Mouse (Mus musculus): Measurements from ENCODE around the gene Dpp6.

Gene Dpp6

DNA sequence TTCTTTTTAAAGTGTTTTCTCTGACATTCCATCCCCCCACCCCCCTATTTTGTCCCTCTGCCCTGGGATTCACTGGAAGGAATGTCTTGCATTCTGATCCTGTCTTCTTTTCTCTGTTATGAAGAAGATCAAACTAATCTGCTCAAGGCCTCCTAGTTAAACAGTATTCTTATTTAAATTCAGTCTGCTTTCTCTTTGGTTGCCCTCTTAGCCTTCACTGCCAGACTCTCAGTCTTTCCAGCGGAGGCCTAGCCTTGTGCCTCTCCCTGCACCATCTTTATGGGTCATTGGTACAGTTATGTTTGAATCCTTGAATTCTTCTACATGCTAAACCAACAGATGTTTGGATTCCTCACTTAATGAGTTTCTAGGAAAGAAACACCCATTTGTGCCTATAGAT lies 211.6 kb downstream of the Dpp6 start:
- no peak for TF ChIP-seq GATA4 (IDR thresholded peaks at IDR 0.05; ENCODE audit: insufficient replicate concordance, low read length)

GRCm38 (mm10) chr5:27029784-27030183 lies 212.8 kb downstream of the Dpp6 start:
- no peak for TF ChIP-seq GATA4 (IDR thresholded peaks at IDR 0.05; ENCODE audit: insufficient replicate concordance, low read length)

DNA sequence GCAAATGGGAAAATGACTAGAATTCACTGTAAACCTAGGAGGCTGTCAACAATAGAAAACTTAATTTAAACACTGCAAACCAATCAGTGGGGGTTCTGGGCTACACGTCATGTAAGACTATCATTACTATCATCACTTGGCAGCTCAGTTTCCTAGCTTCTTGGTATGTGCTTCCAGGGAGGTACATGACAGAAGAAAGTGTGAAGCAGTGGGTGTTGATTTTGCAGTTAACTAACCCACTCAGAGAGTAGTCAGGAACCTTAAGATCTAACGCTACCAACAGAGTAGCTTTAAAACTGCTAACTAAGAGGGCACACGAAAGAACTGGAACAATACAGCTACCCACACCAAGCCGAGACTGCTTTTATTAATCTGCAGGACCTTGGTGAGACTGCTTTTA lies 217.9 kb downstream of the Dpp6 start:
- TF ChIP-seq GATA4 (IDR thresholded peaks at IDR 0.05; ENCODE audit: insufficient replicate concordance, low read length), result no peak

DNA sequence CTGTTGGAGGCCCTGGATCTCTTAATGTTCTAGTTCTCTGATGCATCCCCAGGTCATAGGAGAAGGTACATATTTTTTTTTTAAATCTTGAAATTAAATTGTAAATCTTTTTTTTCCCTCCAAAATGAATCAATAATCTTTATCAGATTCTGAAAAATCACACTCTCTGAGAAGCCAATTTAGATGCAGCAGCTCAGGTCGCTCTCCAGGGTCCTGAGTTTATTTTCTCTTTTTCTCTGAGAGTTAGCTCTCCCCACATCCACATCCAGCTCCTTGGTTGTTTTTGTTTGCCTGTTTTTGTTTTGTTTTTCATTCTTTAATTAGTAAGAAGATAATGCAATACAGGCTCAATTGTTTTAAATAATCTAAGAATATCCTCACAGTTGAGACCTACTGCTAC lies 218.3 kb downstream of the Dpp6 start:
- TF ChIP-seq GATA4 (IDR thresholded peaks at IDR 0.05; ENCODE audit: insufficient replicate concordance, low read length), result no peak

DNA sequence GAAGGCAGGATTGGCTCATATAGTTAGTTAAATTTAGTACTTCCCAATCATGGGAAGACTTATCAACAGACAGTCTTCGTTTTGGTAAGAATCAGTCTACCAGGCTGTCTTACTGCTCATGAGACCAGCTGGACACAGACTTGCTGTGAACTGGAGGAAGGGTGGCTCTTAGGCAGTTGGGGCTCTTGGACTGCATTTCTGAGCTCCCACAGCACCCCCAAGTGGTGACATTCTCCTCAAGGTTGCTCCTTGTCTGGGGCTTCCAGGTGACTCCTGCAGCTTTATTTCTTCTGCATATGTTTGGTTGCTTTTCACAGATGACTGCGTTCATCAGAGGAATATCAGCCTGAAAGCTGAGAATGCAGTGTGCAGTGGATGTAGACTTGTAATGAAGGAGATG lies 218.9 kb downstream of the Dpp6 start:
- TF ChIP-seq GATA4 (IDR thresholded peaks at IDR 0.05; ENCODE audit: insufficient replicate concordance, low read length), result no peak

- TF ChIP-seq GATA4 (IDR thresholded peaks at IDR 0.05; ENCODE audit: insufficient replicate concordance, low read length), result no peak
Measured at GRCm38 (mm10) chr5:27037796-27038195, 220.8 kb downstream of the Dpp6 start.

GRCm38 (mm10) chr5:27048167-27048566 lies 231.2 kb downstream of the Dpp6 start:
- no peak for TF ChIP-seq GATA4 (IDR thresholded peaks at IDR 0.05; ENCODE audit: insufficient replicate concordance, low read length)

GRCm38 (mm10) chr5:27048926-27049325 lies 231.9 kb downstream of the Dpp6 start:
- no peak for TF ChIP-seq GATA4 (IDR thresholded peaks at IDR 0.05; ENCODE audit: insufficient replicate concordance, low read length)

DNA sequence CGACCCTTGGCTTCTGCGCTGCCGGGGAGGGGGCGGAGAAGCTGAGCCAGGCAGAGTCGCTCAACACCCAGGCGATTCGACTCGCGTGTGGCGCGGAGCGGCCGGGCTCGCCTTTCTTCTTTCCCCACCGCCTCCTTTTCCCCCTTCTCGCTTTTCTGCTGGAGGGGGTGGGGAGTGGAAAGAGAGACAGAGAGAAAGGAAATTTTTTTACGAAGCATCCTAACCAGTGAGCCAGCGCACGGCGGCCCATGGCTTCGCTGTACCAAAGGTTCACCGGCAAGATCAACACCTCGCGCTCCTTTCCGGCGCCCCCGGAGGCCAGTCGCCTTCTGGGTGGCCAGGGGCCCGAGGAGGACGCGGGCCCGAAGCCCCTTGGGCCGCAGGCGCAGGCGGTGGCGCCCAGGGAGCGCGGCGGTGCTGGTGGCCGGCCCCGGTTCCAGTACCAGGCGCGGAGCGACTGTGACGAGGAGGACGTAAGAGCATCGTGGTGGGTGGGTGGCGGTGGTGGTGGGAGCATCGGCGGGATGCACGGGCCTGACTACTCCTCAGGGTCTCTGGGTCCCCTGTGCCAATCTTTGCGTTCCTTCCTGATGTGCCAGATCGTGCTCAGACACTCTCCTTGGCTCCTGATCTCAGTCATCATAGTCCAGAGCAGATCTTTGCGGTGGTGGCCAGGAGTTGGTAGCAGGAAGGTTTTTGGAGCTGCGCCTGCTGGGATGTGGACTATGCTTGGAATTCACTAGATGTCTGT lies 232.5 kb downstream of the Dpp6 start:
- TF ChIP-seq GATA4 (IDR thresholded peaks at IDR 0.05; ENCODE audit: insufficient replicate concordance, low read length), result no peak

DNA sequence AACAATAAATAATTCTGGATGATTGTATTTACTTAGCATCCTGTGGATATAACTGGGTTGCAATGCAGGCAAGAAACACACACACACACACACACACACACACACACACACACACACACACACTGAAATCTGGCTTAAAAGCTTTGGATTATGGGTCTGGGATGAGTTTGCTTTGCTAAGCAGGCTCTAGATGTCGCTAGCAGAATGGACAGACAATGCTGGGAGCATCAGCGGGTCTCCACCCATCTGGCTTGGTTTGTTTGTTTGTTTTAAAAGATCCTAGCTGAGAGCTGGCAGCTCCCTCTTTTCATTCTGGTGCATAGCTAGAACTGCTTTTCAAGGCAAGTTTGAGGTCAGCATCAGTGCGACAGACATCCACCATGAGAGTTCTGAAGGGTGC lies 234.2 kb downstream of the Dpp6 start:
- no peak for TF ChIP-seq GATA4 (IDR thresholded peaks at IDR 0.05; ENCODE audit: insufficient replicate concordance, low read length)

DNA sequence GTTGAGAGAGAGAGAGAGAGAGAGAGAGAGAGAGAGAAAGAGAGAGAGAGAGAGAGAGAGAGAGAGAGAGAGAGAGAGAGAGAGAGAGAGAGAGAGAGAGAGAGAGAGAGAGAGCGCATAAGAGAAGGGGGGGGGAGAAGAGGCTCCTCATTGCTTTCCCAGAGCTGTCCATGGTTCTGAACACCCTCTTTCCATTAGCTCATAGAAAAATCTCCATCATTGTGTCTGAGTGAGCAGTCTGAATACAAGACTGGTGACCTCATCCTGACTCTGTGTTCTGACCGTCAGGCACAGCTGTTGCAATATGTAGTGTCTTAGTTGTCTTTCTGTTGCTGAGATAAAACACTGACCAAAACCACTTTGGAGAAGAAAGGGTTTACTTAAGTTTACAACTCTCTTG lies 235.4 kb downstream of the Dpp6 start:
- no peak for TF ChIP-seq GATA4 (IDR thresholded peaks at IDR 0.05; ENCODE audit: insufficient replicate concordance, low read length)

GRCm38 (mm10) chr5:27056436-27056835 lies 239.4 kb downstream of the Dpp6 start:
- TF ChIP-seq GATA4 (IDR thresholded peaks at IDR 0.05; ENCODE audit: insufficient replicate concordance, low read length), result no peak

- no peak for TF ChIP-seq GATA4 (IDR thresholded peaks at IDR 0.05; ENCODE audit: insufficient replicate concordance, low read length)
Measured at GRCm38 (mm10) chr5:27060114-27060513, 243.1 kb downstream of the Dpp6 start.

DNA sequence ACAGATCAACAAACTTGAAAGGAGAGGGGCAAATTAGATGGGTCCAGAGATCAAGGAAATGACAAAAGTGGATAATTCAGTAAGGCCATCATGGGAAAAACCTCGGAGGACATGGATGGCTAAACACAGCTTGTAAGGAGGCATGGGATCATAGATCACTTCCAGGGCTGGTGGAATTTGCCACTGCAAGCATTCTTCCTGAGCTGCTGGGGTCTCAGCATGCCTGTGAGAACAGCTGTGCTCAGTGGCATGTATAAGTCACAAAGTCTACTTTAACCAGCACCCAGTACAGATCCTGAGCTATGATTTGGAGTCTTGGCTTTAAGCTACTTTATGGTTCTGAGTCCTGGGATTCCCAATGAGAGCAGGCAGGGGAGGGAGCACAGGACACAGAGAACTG lies 246.9 kb downstream of the Dpp6 start:
- no peak for TF ChIP-seq GATA4 (IDR thresholded peaks at IDR 0.05; ENCODE audit: insufficient replicate concordance, low read length)

GRCm38 (mm10) chr5:27066837-27067236 lies 249.8 kb downstream of the Dpp6 start:
- no peak for TF ChIP-seq GATA4 (IDR thresholded peaks at IDR 0.05; ENCODE audit: insufficient replicate concordance, low read length)

DNA sequence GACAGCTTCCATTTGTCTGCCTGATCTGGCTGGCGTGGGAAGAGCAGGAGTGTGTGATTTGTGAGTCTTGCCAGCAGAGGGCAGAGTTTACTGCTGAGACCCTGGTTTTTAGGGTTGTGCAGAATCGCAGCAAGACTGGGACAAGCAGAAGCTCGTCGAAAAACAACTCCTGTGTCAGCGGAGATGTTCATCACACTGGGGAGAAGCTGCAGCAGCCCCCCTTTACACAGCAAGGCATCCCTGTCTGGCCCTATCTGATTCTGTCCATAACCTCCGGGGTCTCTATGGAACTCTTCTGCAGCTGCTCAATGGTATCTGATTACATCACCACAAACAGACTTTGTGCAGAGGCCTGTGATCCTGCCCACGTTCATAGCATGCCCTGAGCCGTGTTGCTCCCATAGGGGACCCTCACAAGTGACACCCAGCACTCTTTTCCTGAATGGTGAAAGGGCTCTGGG lies 258.2 kb downstream of the Dpp6 start:
- no peak for TF ChIP-seq GATA4 (IDR thresholded peaks at IDR 0.05; ENCODE audit: insufficient replicate concordance, low read length)

DNA sequence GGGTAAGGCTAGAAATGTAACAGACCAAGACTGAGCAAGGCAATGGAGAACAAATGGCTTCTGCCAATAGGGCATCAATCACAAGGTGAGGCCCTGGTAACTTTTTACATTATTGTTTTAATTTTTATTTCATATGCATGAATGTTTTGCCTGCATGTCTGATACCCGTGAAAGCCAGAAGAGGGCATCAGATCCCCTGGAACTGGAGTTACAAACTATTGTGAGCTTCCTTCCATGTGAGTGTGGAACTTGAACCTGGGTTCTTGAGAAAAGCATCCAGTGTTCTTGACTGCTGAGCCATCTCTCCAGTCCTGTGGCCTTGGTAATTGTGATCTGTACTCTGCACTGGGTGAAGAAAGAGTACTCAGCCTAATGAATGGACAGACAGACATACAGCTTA lies 259.0 kb downstream of the Dpp6 start:
- TF ChIP-seq GATA4 (IDR thresholded peaks at IDR 0.05; ENCODE audit: insufficient replicate concordance, low read length), result no peak

All from liver, adult (tissue).